In the genomic region with DNA sequence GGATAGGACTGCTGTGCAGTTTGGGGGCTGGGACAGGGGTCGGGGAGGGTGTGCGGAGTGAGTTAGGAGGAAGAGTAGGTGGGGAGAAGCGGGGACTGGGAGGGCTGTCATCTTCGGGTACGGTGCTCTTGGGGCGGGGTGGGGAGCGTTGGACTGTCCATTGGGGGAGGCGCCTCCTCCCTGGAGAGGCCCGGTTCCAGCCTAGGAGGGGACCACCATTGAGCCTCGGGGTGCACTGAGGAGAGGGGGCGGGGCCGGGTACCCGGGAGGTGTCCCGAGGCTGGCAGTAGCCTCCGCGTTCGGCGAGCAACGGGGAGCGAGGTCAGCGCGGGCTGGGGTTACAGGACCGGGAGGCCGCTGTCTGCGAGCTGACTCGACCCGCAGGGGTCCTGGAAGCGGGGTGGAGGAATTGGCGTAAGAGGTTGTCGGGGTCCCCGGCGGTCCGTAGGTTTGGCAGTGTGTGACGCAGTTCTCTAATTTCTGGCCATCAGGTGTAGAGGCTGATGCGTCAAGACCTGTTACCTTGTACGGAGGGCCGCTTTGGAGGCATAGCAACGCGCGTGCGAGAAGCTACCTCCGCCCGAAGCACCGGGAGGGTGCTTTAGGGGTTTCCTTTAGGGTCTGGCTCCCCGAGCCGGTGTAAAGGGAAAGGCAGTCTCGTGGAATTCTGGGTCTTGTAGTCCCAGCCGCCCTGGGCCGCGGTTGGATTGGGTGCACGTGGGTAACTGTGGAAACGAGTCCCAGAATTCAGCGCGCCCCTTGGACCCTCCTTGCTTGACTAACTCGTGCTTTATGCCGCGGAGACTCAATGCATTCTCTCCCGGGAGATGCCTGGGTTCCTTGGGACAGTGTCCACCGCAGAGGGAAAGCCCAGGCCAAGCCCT, we compare ENCODE assay signal across 8 mouse cellular contexts. TPM values are rescaled to one million over a fixed set of nuclear protein-coding genes. Genes with fewer than 3 reads are reported as not detected.
DNase-seq lines count a peak whose midpoint lies in the region; ATAC-seq lines count a peak whose summit lies in the region.

No protein-coding gene starts in this region.

- DNase-seq in WW6 (ENCODE audit: low read depth, low spot score): peak; percentile 74
- DNase-seq in cerebellum, postnatal 36 days: peak; percentile 86 to 87
- peak; percentile 80 for DNase-seq in gastrocnemius, postnatal 10 days
- peak; percentile 90 to 92 for DNase-seq in left cerebral cortex, postnatal 10 days (ENCODE audit: extremely low spot score in 1 of 2, low spot score in 2 of 2)
- peak; percentile 91 for DNase-seq in right cerebral cortex, postnatal 25 days
- peak; percentile 77 to 89 for DNase-seq in urinary bladder, postnatal 4 days (ENCODE audit: low spot score in 2 of 2)

- intact Hi-C loops in left cerebral cortex, postnatal 10 days (cut with DNase I): no loop called here

- ATAC-seq in inflammation-experienced regulatory T-cells, adult 6 months: peak; percentile 68
- peak; percentile 74 for ATAC-seq in megakaryocyte-erythroid progenitor cell, adult 5-6 weeks (replicated peaks; ENCODE audit: low FRiP score, low TSS enrichment, poor library complexity, severe bottlenecking)

RNA-seq across cellular contexts. Expression of gene Dcun1d4, which starts 11.3 kb away (rescaled TPM):
- 10 to 100 TPM in 1 of 2 experiments, 1 to 10 TPM in 1; 8.7 to 12.0 TPM for total RNA-seq in gastrocnemius, postnatal 10 days (2021)
- 10 to 100 TPM; 13.4 to 16.6 (median 14.3) TPM for polyA plus RNA-seq in inflammation-experienced regulatory T-cells, adult 6 months (2017; shearing (Covaris generic))
- 100 to 1,000 TPM; 102 to 110 TPM for total RNA-seq in left cerebral cortex, postnatal 10 days (2021)
- 8.2 and 9.3 TPM in 2 replicates for total RNA-seq in megakaryocyte-erythroid progenitor cell, adult 5-6 weeks (2014; fragmentation: Nextera tagmentation)
- 6.2 and 13.4 TPM in 2 replicates for total RNA-seq in megakaryocyte-erythroid progenitor cell, adult 5-6 weeks (2017)

Comparison
In these comparisons a context has a peak if more than half of its experiments do, and no peak if none do; other contexts are left out.
1. Peak in every context shown above with its lines: DNase-seq and ATAC-seq.
2. RNA of gene Dcun1d4, which starts 11.3 kb away (total RNA-seq): 102 to 110 TPM in left cerebral cortex, postnatal 10 days; 8.7 to 12.0 TPM in gastrocnemius, postnatal 10 days and 6.2 to 13.4 TPM in megakaryocyte-erythroid progenitor cell, adult 5-6 weeks; every median in the first group is over 4 times any median in the second.